Mouse (Mus musculus) MEL (cell line): ENCODE measurements at regions not wholly inside any gene's neighbourhood (a gene's known extent, or its start where the extent isn't known, plus 50 kb on each side); places are given as distances from the start of the nearest gene placed in this dataset.

Source experiments
- BHLHE40 ChIP-seq: IDR thresholded peaks from 2 replicates; pipeline ENCODE4 v1.6.1; 2012; ENCODE audit warnings: low read depth, mild to moderate bottlenecking, inconsistent platforms, low read length, improper control_type of control experiment, borderline replicate concordance
- CTCF ChIP-seq, 3 experiments: IDR thresholded peaks in 2 of 3; conservative IDR thresholded peaks in 1 of 3; 2 replicates each; pipeline ENCODE4 v1.5.1; 2011 to 2012; ENCODE audit warnings: low read length in 3 of 3, low read depth in 2 of 3, mild to moderate bottlenecking in 2 of 3, improper control_type of control experiment in 1 of 3, inconsistent platforms in 1 of 3, mixed read lengths in 1 of 3, moderate library complexity in 1 of 3; ENCODE audit not compliant: control insufficient read depth in 1 of 3, insufficient read depth in 1 of 3, poor library complexity in 1 of 3, severe bottlenecking in 1 of 3
- GATA1 ChIP-seq: IDR thresholded peaks from 2 replicates; pipeline ENCODE4 v1.6.1; 2011; ENCODE audit warnings: low read depth, low read length, improper control_type of control experiment
- JUND ChIP-seq: IDR thresholded peaks from 2 replicates; pipeline ENCODE4 v1.6.1; 2011; ENCODE audit warnings: low read depth, mild to moderate bottlenecking, improper control_type of control experiment, low read length
- NELFE ChIP-seq: IDR thresholded peaks from 2 replicates; pipeline ENCODE4 v1.6.1; 2011; ENCODE audit warnings: low read depth, low read length, improper control_type of control experiment
- POLR2A ChIP-seq, 2 experiments: IDR thresholded peaks; 2 replicates each; pipeline ENCODE4 v1.6.1; 2011 to 2012; ENCODE audit warnings: low read length in 2 of 2, mild to moderate bottlenecking in 2 of 2, control low read depth in 1 of 2, improper control_type of control experiment in 1 of 2, low read depth in 1 of 2, moderate library complexity in 1 of 2; ENCODE audit not compliant: control insufficient read depth in 1 of 2, insufficient read depth in 1 of 2, poor library complexity in 1 of 2
- SIN3A ChIP-seq: IDR thresholded peaks from 2 replicates; pipeline ENCODE4 v1.6.1; 2012; ENCODE audit warnings: low read length, improper control_type of control experiment, inconsistent platforms
- TCF12 ChIP-seq: IDR thresholded peaks from 2 replicates; pipeline ENCODE4 v1.6.1; 2014; ENCODE audit warnings: low read depth, mild to moderate bottlenecking, inconsistent platforms, low read length, improper control_type of control experiment, moderate library complexity

DNA sequence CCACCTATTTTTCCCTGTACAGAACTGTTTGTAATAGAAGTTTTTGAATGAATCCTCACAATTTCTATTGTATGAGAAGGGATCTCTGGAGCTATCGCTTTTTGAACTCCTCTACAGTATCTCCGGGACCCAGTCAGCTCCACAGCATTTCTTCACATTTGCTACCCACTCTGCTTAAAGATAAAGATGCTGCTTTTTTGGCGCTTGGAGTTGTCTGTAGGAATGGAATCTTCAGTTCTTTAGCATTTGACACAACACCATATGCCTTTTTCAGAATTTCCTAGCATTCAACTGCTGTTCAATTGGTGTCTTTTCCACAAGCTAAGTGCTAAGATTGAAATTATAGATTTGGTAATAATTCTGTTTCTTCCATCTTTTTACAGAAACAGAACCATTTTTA is 338.4 kb downstream of the Inhba start:
- TF ChIP-seq CTCF (IDR thresholded peaks at IDR 0.05 in 2 of 3, conservative IDR thresholded peaks at IDR 0.05 in 1 of 3; ENCODE audit: control insufficient read depth in 1 of 3, insufficient read depth in 1 of 3, low read depth in 2 of 3, low read length in 3 of 3, poor library complexity in 1 of 3, severe bottlenecking in 1 of 3) (no peak), POLR2A (IDR thresholded peaks at IDR 0.05; ENCODE audit: control insufficient read depth in 1 of 2, insufficient read depth in 1 of 2, low read depth in 1 of 2, low read length in 2 of 2, poor library complexity in 1 of 2) (no peak), NELFE (no peak), BHLHE40 (no peak), TCF12 (no peak), GATA1 (no peak), JUND (no peak), SIN3A (no peak)
